Mouse (Mus musculus): ENCODE results near the gene Cdc42se2.

DNA sequence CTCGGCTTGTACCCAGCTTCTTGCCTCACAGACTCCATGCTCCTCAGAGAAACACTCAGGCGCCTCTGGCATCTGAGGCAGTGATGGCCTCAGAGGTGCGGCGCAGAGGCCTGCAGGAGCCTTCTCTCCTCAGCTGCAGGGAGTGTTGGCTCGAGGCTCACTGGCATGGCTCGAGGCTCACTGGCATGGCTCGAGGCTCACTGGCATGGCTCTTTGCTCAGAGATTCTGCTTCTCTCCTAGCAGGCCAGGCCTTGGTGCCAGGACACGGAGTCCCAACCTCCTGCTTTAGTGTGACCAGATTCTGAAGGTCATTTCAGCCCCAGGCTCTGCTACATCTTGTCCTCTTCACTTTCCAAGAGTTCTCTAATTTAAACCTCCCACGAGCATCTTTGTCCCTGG is 48.6 kb upstream of the Cdc42se2 start:
- TF ChIP-seq CTCF (conservative IDR thresholded peaks at IDR 0.05; ENCODE audit: low read length) (no peak), POU5F1 (IDR thresholded peaks at IDR 0.05; ENCODE audit: borderline replicate concordance, low read length) (no peak), NANOG (IDR thresholded peaks at IDR 0.05; ENCODE audit: borderline replicate concordance, low read length) (no peak)

All from E14TG2a.4 (cell line).